Mouse (Mus musculus) neural tube, embryonic 13.5 days (tissue): ENCODE results near the gene Rnasek. TPM values are rescaled to one million over a fixed set of nuclear protein-coding genes. Genes with fewer than 3 reads are reported as not detected.
A peak's percentile ranks its signal among the peaks of the same experiment; 100 is the strongest.

Experiments used
- ATAC-seq: fragments of 200-750 bp; cut with Nextera tagmentation; 2 replicates; pipeline ENCODE4 v1.8.0; 2017; ENCODE audit warnings: low read depth, mild to moderate bottlenecking, moderate TSS enrichment, moderate library complexity
- H3K27ac ChIP-seq: fragments of 300-500 bp; sonication (generic); replicated peaks from 2 replicates; pipeline ENCODE4 v1.5.1; 2015; ENCODE audit warnings: moderate library complexity, mild to moderate bottlenecking, inconsistent platforms
- H3K27me3 ChIP-seq: fragments of 300-500 bp; sonication (generic); 2 replicates; pipeline ENCODE4 v1.6.1; 2015; ENCODE audit warnings: mild to moderate bottlenecking, inconsistent platforms
- H3K36me3 ChIP-seq: fragments of 300-500 bp; sonication (generic); 2 replicates; pipeline ENCODE4 v1.6.1; 2015; ENCODE audit warnings: mild to moderate bottlenecking, inconsistent platforms
- H3K4me1 ChIP-seq: fragments of 300-500 bp; sonication (generic); replicated peaks from 2 replicates; pipeline ENCODE4 v1.6.1; 2015; ENCODE audit warnings: inconsistent platforms
- H3K4me2 ChIP-seq: fragments of 300-500 bp; sonication (generic); 2 replicates; pipeline ENCODE4 v1.6.1; 2015; ENCODE audit warnings: inconsistent platforms, mild to moderate bottlenecking, moderate library complexity
- H3K4me3 ChIP-seq: fragments of 300-500 bp; sonication (generic); 2 replicates; pipeline ENCODE4 v1.5.1; 2015; ENCODE audit warnings: mild to moderate bottlenecking, inconsistent platforms
- H3K9ac ChIP-seq: fragments of 300-500 bp; sonication (generic); 2 replicates; pipeline ENCODE4 v1.6.1; 2015; ENCODE audit warnings: moderate library complexity, mild to moderate bottlenecking, inconsistent platforms
- H3K9me3 ChIP-seq: fragments of 300-500 bp; sonication (generic); 2 replicates; pipeline ENCODE4 v1.6.1; 2016; ENCODE audit warnings: inconsistent platforms
- WGBS: fragments of 180-500 bp; shearing (Covaris S2); methylation state at CpG from one replicate; pipeline ENCODE4 v1.1.7; 2015; 5-methylcytosine and 5-hydroxymethylcytosine counted together
- polyA plus RNA-seq: library from polyadenylated mRNA; unstranded; fragments of >200 nt; fragmentation: Nextera tagmentation; extraction: Ambion mirVana; gene quantifications from 2 replicates; pipeline ENCODE4 v1.2.1, GENCODE M21; 2015

Rnasek gene
- polyA plus RNA-seq, 1 experiment from 2014 or later = 382 TPM

GRCm38 (mm10) chr11:70221603-70222500 is 17.8 kb downstream of the Rnasek start:
- Histone ChIP-seq H3K27me3 (peaks cover 51% of the 10 kb centered on the region), H3K4me2 (peak overlapping the region; percentile 88), H3K4me1 (peaks cover 51% of the 10 kb centered on the region), H3K9me3 (no peaks in the 10 kb centered on the region), H3K4me3 (peak overlapping the region; percentile 53), H3K9ac (peak overlapping the region; percentile 83), H3K27ac (peak overlapping the region; percentile 93), H3K36me3 (peaks cover 17% of the 10 kb centered on the region)
- no peak for ATAC-seq
- WGBS = 10% methylated on average over 14 of the region's 14 CpGs

DNA sequence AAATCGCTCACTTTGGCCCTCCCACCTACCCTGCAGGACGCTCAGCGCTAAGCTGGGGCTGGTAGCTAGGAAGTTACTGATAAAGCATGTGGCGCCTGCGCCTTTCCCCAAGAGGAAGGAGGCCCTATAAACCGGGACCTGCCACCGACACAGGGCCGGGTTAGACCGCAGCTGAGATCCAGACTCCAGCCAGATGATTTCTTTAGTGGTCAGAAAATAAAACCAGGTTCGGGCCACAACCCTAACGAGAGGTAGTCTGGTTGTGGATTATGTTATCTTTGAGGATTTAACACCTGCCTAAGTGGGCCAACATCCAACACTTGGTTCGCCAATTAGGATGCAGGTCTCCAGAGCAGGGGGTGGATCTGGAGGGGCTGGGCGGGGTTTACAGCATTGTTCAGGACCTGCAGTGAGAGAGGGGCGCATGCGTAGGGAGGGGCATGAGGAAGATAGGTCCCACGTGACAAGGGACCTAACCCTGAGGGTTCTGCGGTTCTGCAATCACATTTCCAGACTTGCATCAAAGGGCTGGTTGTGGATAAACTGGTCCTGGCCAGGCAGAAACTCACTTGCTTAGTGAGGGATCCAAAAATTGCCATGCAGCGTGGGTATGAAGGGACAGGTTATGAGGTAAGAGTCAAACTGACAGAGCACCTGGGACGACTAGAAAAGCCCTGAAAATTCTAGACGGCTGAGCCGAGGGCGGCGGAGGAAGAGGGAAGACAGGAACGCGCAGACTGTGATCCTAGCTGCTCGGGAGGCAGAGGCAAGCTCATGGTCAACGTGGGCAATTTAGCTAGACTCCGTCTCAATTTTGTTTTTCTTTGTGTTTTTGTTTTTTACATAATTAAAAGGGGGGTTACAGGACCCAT is 18.7 kb downstream of the Rnasek start, which contains the start of gene Slc16a13:
Gene Slc16a13, minus strand, starts transcription at position 334 of the 872 bp plus-strand sequence.
- ATAC-seq = peak; percentile 94
- peak within 1 kb of the TSS; percentile 93 for H3K27ac ChIP-seq
- 0% methylated on average over 28 of the region's 28 CpGs for WGBS

GRCm38 (mm10) chr11:70220323-70220722 is 19.3 kb downstream of the Rnasek start:
- H3K36me3 ChIP-seq = peaks cover 22% of the 10 kb centered on the region
- peak overlapping the region; percentile 88 for H3K4me2 ChIP-seq
- 1% methylated on average over 24 of the region's 24 CpGs for WGBS
- ATAC-seq = no peak
- H3K27me3 ChIP-seq = peaks cover 51% of the 10 kb centered on the region
- H3K9ac ChIP-seq = peak overlapping the region; percentile 83
- H3K4me1 ChIP-seq = peaks cover 41% of the 10 kb centered on the region
- H3K9me3 ChIP-seq = no peaks in the 10 kb centered on the region
- peak overlapping the region; percentile 53 for H3K4me3 ChIP-seq
- peak overlapping the region; percentile 93 for H3K27ac ChIP-seq

More for the DNA sequence above, 18.7 kb downstream of the Rnasek start, which contains the start of gene Slc16a13:
- peaks cover 22% of the 10 kb centered on the region for H3K36me3 ChIP-seq
- peaks cover 42% of the 10 kb centered on the region for H3K4me1 ChIP-seq
- H3K27me3 ChIP-seq = peaks cover 51% of the 10 kb centered on the region
- peak within 1 kb of the TSS; percentile 53 for H3K4me3 ChIP-seq
- peak within 1 kb of the TSS; percentile 83 for H3K9ac ChIP-seq
- H3K4me2 ChIP-seq = peak within 1 kb of the TSS; percentile 88
- H3K9me3 ChIP-seq = no peaks in the 10 kb centered on the region

DNA sequence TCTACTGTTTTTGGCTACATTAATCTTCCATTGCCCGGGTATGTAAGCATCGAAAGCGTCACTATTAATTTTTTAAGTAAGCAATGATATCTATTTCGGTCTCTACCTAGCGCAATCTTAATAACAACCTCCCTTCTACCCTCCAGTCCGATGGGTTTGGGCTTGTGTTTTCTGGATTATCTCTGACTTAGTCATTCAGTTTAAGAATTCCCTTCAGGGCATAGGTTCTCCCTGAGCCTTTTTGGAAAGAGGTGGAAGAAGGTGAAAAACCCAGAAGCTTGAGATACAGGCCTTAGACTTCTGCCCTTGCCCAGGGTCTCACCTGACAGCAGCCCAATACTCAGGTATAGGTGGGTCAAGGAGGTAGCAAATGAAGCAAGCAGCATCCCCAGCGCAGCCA is 19.8 kb downstream of the Rnasek start:
- H3K27ac ChIP-seq = peak overlapping the region; percentile 93
- 56% methylated on average over 7 of the region's 7 CpGs for WGBS

DNA sequence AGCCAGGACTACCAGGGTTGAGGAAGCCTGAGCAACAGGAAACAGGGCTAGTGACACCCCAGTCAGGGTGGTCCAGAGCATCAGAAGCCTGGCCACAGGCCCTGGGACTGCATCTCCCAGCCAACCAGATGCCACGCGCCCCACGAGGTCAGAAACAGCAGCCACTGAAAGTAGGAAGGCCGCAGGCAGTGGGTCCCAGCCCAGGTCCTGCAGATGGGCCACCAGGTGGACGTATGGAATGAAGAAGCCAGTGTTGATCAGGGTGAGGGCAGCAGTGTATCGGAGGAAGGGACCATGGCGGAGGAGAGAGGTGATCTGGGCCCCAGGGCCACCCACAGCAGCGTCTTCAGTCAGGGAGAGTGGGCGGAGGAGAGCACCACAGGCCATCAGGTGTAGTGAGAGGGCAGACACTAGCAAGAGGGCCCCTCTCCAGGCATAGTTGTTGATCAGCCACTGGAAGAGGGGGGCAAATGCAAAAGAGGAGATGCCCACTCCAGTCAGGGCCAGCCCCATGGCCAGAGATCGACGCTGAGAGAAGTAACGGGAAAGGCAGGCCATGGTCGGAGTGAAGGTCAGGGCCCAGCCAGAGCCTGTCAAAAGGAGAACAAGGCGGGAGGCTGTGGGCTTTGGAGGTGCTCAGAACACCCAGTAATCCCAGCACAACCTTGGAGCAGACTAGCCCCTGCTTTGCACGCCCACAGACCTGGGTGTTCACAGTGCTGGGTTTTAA is 20.7 kb downstream of the Rnasek start:
- peak overlapping the region; percentile 26 for H3K9ac ChIP-seq
- peaks cover 51% of the 10 kb centered on the region for H3K27me3 ChIP-seq
- peaks cover 22% of the 10 kb centered on the region for H3K36me3 ChIP-seq
- peak overlapping the region; percentile 53 for H3K4me3 ChIP-seq
- peak overlapping the region; percentile 88 for H3K4me2 ChIP-seq
- no peaks in the 10 kb centered on the region for H3K9me3 ChIP-seq
- 90% methylated on average over 15 of the region's 15 CpGs for WGBS
- H3K4me1 ChIP-seq = peaks cover 56% of the 10 kb centered on the region
- no peak overlapping the region for H3K27ac ChIP-seq
- no peak for ATAC-seq

More for the DNA sequence above, 19.8 kb downstream of the Rnasek start:
- Histone ChIP-seq H3K27me3 (peaks cover 51% of the 10 kb centered on the region), H3K4me3 (peak overlapping the region; percentile 53), H3K9me3 (no peaks in the 10 kb centered on the region), H3K9ac (peak overlapping the region; percentile 83), H3K4me2 (peak overlapping the region; percentile 88), H3K36me3 (peaks cover 22% of the 10 kb centered on the region), H3K4me1 (peaks cover 46% of the 10 kb centered on the region)
- ATAC-seq = no peak

DNA sequence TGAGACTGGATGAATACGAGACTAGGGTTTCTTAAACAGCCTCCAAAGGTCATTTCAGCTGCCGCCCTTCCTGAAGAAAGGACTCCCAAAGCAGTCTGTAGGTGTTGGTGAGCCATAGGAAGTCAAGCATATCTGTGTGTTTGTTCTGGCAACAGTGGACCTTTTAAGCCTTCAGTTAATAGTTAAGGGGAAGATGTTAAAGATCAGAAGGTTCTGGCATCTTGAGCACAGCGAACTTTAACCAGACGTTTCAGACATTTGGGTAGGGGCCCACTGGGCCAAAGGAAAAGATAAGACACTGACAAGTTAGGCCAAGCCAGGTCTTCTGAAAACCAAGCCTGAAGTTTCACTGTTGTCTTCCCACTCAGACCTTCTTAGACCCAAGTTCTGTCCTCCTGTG is 21.6 kb downstream of the Rnasek start:
- peaks cover 54% of the 10 kb centered on the region for H3K27me3 ChIP-seq
- H3K36me3 ChIP-seq = peaks cover 22% of the 10 kb centered on the region
- no peak overlapping the region for H3K4me3 ChIP-seq
- no peak for ATAC-seq
- H3K9ac ChIP-seq = no peak overlapping the region
- WGBS = 89% methylated on average over 4 of the region's 4 CpGs
- no peak overlapping the region for H3K27ac ChIP-seq
- H3K4me2 ChIP-seq = no peak overlapping the region; the same call in 1 of the 2 replicates
- peaks cover 59% of the 10 kb centered on the region for H3K4me1 ChIP-seq
- H3K9me3 ChIP-seq = no peaks in the 10 kb centered on the region

GRCm38 (mm10) chr11:70216103-70216502 is 23.5 kb downstream of the Rnasek start:
- peaks cover 69% of the 10 kb centered on the region for H3K27me3 ChIP-seq
- H3K4me1 ChIP-seq = peaks cover 46% of the 10 kb centered on the region
- H3K9ac ChIP-seq = no peak overlapping the region
- H3K9me3 ChIP-seq = no peaks in the 10 kb centered on the region
- 54% methylated on average over 3 of the region's 3 CpGs for WGBS
- no peak overlapping the region for H3K27ac ChIP-seq
- no peak overlapping the region for H3K4me3 ChIP-seq
- peaks cover 22% of the 10 kb centered on the region for H3K36me3 ChIP-seq
- H3K4me2 ChIP-seq = no peak overlapping the region
- ATAC-seq = no peak

- Histone ChIP-seq H3K4me2 (no peak overlapping the region), H3K4me1 (peaks cover 46% of the 10 kb centered on the region), H3K27ac (no peak overlapping the region), H3K9ac (peak overlapping the region; percentile 9; the same call in 1 of the 2 replicates), H3K27me3 (peaks cover 74% of the 10 kb centered on the region), H3K4me3 (0 out of 2 replicates have a peak overlapping the region, but pooled peaks have one; percentile 32), H3K36me3 (peaks cover 22% of the 10 kb centered on the region), H3K9me3 (no peaks in the 10 kb centered on the region)
- no peak for ATAC-seq
- 13% methylated on average over 22 of the region's 22 CpGs for WGBS
Measured at GRCm38 (mm10) chr11:70215301-70215700, 24.3 kb downstream of the Rnasek start.

GRCm38 (mm10) chr11:70214856-70215209 is 24.8 kb downstream of the Rnasek start:
- no peaks in the 10 kb centered on the region for H3K9me3 ChIP-seq
- peak overlapping the region; percentile 32 for H3K4me3 ChIP-seq
- no peak overlapping the region for H3K27ac ChIP-seq
- 5% methylated on average over 18 of the region's 18 CpGs for WGBS
- no peak for ATAC-seq
- H3K27me3 ChIP-seq = peaks cover 74% of the 10 kb centered on the region
- peaks cover 22% of the 10 kb centered on the region for H3K36me3 ChIP-seq
- H3K4me2 ChIP-seq = peak overlapping the region; percentile 61
- H3K4me1 ChIP-seq = peaks cover 42% of the 10 kb centered on the region
- peak overlapping the region; percentile 55 for H3K9ac ChIP-seq

GRCm38 (mm10) chr11:70214191-70214855 is 25.3 kb downstream of the Rnasek start:
- Histone ChIP-seq H3K27ac (no peak overlapping the region), H3K9ac (peak overlapping the region; percentile 55), H3K4me2 (peak overlapping the region; percentile 61), H3K36me3 (peaks cover 22% of the 10 kb centered on the region), H3K27me3 (peaks cover 74% of the 10 kb centered on the region), H3K4me1 (peaks cover 36% of the 10 kb centered on the region), H3K4me3 (peak overlapping the region; percentile 32), H3K9me3 (no peaks in the 10 kb centered on the region)
- ATAC-seq = peak; percentile 62
- under 1% methylated on average over 46 of the region's 46 CpGs for WGBS

- H3K36me3 ChIP-seq = peaks cover 22% of the 10 kb centered on the region
- peaks cover 74% of the 10 kb centered on the region for H3K27me3 ChIP-seq
- peak; percentile 17 for ATAC-seq
- H3K27ac ChIP-seq = no peak overlapping the region
- WGBS = 5% methylated on average over 26 of the region's 26 CpGs
- peak overlapping the region; percentile 61 for H3K4me2 ChIP-seq
- no peaks in the 10 kb centered on the region for H3K9me3 ChIP-seq
- H3K9ac ChIP-seq = peak overlapping the region; percentile 55
- H3K4me3 ChIP-seq = peak overlapping the region; percentile 32
- H3K4me1 ChIP-seq = peaks cover 31% of the 10 kb centered on the region
Measured at GRCm38 (mm10) chr11:70213736-70214135, 25.9 kb downstream of the Rnasek start.
